Mouse (Mus musculus) midbrain, embryonic 12.5 days (tissue): Measurements from ENCODE around the gene Svbp. TPM values are rescaled to one million over a fixed set of nuclear protein-coding genes. Genes with fewer than 3 reads are reported as not detected.

Source experiments
- ATAC-seq: fragments of 200-750 bp; cut with Nextera tagmentation; 2 replicates; pipeline ENCODE4 v1.8.0; 2017; ENCODE audit warnings: low read depth, moderate TSS enrichment, moderate library complexity; ENCODE audit not compliant: low FRiP score
- H3K27ac ChIP-seq: fragments of 300-500 bp; sonication (generic); replicated peaks from 2 replicates; pipeline ENCODE4 v1.5.1; 2016; ENCODE audit warnings: mild to moderate bottlenecking
- H3K27me3 ChIP-seq: fragments of 300-500 bp; sonication (generic); 2 replicates; pipeline ENCODE4 v1.6.1; 2016; ENCODE audit warnings: mild to moderate bottlenecking
- H3K36me3 ChIP-seq: fragments of 300-500 bp; sonication (generic); 2 replicates; pipeline ENCODE4 v1.6.1; 2016
- H3K4me1 ChIP-seq: fragments of 300-500 bp; sonication (generic); 2 replicates; pipeline ENCODE4 v1.6.1; 2016
- H3K4me2 ChIP-seq: fragments of 300-500 bp; sonication (generic); replicated peaks from 2 replicates; pipeline ENCODE4 v1.6.1; 2016; ENCODE audit warnings: mild to moderate bottlenecking, moderate library complexity
- H3K4me3 ChIP-seq: fragments of 300-500 bp; sonication (generic); 2 replicates; pipeline ENCODE4 v1.5.1; 2016; ENCODE audit warnings: mild to moderate bottlenecking
- H3K9ac ChIP-seq: fragments of 300-500 bp; sonication (generic); replicated peaks from 2 replicates; pipeline ENCODE4 v1.6.1; 2016; ENCODE audit warnings: mild to moderate bottlenecking, moderate library complexity
- H3K9me3 ChIP-seq: fragments of 300-500 bp; sonication (generic); 2 replicates; pipeline ENCODE4 v1.6.1; 2016; ENCODE audit warnings: mild to moderate bottlenecking
- WGBS: fragments of 180-500 bp; shearing (Covaris S2); methylation state at CpG from one replicate; pipeline ENCODE4 v1.1.7; 2016; 5-methylcytosine and 5-hydroxymethylcytosine counted together
- polyA plus RNA-seq: library from polyadenylated mRNA; unstranded; fragments of >200 nt; fragmentation: Nextera tagmentation; extraction: Ambion mirVana; gene quantifications from 2 replicates; pipeline ENCODE4 v1.2.1, GENCODE M21; 2016

The Svbp gene
- polyA plus RNA-seq, 1 experiment from 2014 or later, result 190 TPM

DNA sequence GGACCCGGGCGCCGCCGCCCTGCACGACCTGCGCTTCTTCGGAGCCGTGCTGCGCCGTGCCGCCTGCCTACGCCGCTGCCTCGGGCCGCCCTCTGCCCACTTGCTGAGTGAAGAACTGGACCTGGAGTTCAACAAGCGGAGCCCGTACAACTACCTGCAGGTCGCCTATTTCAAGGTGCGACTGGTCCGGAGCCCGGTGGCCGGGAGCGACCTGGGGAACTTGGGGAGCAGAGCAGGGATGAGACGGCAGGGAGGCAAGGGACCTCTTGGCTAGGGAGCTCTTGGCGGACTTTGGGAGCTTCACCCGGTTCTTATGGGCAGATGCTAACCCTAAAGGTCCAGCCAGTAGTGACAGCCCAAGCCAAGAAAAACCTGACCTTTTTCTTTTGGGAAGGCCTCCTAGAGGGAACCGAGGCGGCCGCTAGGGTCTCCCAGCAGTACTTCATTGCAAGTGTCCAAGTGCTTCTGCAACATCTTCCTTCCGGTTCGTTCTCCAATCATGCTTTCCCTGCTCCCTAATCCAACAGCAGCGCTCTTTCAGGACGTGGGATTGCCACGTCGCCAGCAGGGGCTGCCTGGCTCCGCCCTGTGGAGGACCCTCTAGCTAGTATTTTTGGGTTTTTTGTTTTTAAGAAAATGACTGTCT, 38.3 kb downstream of the Svbp start:
- ATAC-seq, result peak; percentile 13; the same call in 1 of the 2 replicates
- H3K4me2 ChIP-seq, result peak overlapping the region; percentile 87
- H3K4me3 ChIP-seq, result peak overlapping the region; percentile 81
- H3K36me3 ChIP-seq, result peaks cover 2% of the 10 kb centered on the region
- H3K9me3 ChIP-seq, result no peaks in the 10 kb centered on the region
- H3K4me1 ChIP-seq, result peaks cover 16% of the 10 kb centered on the region
- peak overlapping the region; percentile 21; the same call in 1 of the 2 replicates for H3K27ac ChIP-seq
- under 1% methylated on average over 36 of the region's 36 CpGs for WGBS
- H3K27me3 ChIP-seq, result no peaks in the 10 kb centered on the region
- H3K9ac ChIP-seq, result peak overlapping the region; percentile 73

DNA sequence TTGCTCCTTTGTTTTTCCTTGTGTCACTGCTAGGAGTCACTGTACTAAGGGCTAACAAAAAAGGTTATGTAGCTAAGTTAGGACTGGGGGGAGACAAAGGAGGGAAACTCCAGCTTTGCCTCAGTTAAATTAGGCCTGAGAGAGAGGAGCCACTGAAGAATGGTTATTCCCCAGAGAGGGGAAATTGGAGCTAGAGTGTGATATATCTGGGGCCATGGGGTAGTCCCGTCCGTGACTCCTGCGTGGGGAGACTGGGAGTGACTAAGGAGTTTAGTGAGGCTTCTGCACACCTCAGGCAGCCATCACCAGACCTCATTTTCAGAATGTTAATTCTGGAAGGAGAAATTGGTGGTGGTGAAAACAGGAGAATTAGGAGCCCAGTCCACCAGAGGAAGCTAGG, 39.2 kb downstream of the Svbp start:
- peak overlapping the region; percentile 81; the same call in 1 of the 2 replicates for H3K4me3 ChIP-seq
- no peaks in the 10 kb centered on the region for H3K27me3 ChIP-seq
- H3K9ac ChIP-seq, result no peak overlapping the region
- no peak for ATAC-seq
- peaks cover 17% of the 10 kb centered on the region for H3K4me1 ChIP-seq
- WGBS, result 83% methylated on average over 3 of the region's 3 CpGs
- no peaks in the 10 kb centered on the region for H3K36me3 ChIP-seq
- H3K9me3 ChIP-seq, result no peaks in the 10 kb centered on the region
- H3K27ac ChIP-seq, result no peak overlapping the region
- peak overlapping the region; percentile 87 for H3K4me2 ChIP-seq

DNA sequence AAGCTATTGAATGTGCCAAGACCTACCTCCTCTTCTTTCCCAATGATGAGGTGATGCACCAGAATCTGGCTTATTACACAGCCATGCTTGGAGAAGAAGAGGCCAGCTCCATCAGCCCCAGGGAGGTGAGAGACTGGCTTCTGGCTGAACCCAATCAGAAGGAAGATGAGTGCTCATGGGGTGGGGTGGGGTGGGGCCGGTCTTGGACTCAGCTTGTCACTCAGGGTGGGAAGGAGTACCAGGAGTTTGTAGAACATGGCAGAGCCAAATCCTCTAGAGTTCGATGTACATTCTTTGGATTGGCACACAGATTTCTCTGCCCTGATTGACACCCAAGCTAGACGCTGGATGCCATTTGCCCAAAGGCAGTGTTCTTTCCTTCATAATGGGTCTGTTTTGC, 43.6 kb downstream of the Svbp start:
- no peak for ATAC-seq
- no peak overlapping the region for H3K9ac ChIP-seq
- H3K36me3 ChIP-seq, result peaks cover 24% of the 10 kb centered on the region
- no peak overlapping the region for H3K4me3 ChIP-seq
- H3K27me3 ChIP-seq, result no peaks in the 10 kb centered on the region
- H3K4me2 ChIP-seq, result no peak overlapping the region
- H3K27ac ChIP-seq, result no peak overlapping the region
- no peaks in the 10 kb centered on the region for H3K9me3 ChIP-seq
- H3K4me1 ChIP-seq, result 0 out of 2 replicates have a peak, but pooled peaks cover 10% of the 10 kb centered on the region
- WGBS, result 82% methylated on average over 3 of the region's 3 CpGs

DNA sequence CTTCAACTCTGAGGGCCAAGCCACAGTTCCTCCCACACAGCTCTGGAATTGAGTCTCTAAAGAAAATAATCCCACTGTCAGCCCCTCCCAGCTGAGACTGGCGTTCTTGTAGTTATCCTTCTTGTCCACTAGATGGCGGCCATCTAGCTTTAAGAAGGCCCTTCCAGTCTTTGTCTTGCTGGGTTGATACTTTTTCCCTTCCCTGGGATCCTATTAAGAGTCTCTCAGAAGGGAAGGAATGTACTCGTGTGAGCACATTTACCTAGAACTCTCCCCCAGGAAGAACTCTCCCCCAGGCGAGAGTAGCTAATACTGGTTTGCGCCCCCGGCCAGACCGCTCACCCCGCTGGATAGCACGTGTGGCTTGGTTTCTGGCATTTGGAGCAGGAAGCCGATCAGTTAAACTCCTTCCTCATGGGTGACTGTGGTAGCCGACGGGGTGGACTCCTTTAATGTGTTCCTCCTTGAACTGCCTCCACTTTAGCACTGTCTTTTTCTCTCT, 44.1 kb downstream of the Svbp start:
- H3K4me2 ChIP-seq, result no peak overlapping the region
- H3K27ac ChIP-seq, result peak overlapping the region; percentile 63

DNA sequence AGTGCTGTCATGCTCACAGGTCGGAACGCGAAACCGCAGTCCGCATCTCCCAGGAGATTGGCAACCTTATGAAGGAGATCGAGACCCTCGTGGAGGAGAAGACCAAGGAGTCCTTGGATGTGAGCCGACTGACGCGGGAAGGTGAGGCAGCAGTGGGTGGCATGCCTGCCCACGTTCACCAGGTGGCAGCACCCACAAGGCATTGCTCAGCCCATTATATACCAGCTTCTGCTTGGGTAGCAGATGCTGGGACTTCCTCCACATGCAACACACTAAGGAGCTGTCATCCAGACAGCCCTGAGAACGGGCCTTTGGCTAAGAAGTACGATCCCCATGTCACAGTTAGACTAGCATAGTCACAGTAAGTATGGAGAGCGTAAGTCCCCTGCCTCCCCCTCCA, 46.6 kb downstream of the Svbp start:
- Histone ChIP-seq H3K9ac (no peak overlapping the region), H3K4me3 (no peak overlapping the region), H3K36me3 (peaks cover 41% of the 10 kb centered on the region), H3K9me3 (no peaks in the 10 kb centered on the region), H3K27me3 (no peaks in the 10 kb centered on the region), H3K4me2 (no peak overlapping the region), H3K27ac (no peak overlapping the region), H3K4me1 (0 out of 2 replicates have a peak, but pooled peaks cover 3% of the 10 kb centered on the region)
- no peak for ATAC-seq
- WGBS, result 92% methylated on average over 14 of the region's 14 CpGs

More for the DNA sequence above, 44.1 kb downstream of the Svbp start:
- no peaks in the 10 kb centered on the region for H3K27me3 ChIP-seq
- peaks cover 29% of the 10 kb centered on the region for H3K36me3 ChIP-seq
- H3K9ac ChIP-seq, result 0 out of 2 replicates have a peak overlapping the region, but pooled peaks have one; percentile 28
- H3K9me3 ChIP-seq, result no peaks in the 10 kb centered on the region
- H3K4me3 ChIP-seq, result no peak overlapping the region
- H3K4me1 ChIP-seq, result 0 out of 2 replicates have a peak, but pooled peaks cover 6% of the 10 kb centered on the region
- WGBS, result 45% methylated on average over 12 of the region's 12 CpGs
- ATAC-seq, result peak; percentile 67

DNA sequence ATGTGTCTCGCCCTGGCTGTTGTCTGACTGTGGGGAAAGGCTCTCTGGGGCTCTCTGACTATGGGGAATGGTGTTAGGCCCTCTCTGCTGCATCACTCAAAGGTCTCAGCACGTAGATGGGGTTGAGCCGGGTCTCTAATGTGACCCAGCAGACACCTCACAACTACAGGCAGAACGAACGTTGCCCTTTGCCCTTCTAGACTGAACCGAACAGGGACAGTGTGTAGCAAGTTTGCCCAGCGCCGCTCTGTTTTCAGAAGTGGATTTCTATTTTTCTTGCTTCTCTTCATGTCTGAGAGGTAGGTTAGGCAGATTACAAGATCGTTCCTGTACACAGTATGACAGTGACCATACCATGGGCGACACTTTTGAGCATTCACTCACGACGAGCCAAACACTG, 47.5 kb downstream of the Svbp start:
- WGBS, result 94% methylated on average over 12 of the region's 12 CpGs
- Histone ChIP-seq H3K4me1 (peaks cover 10% of the 10 kb centered on the region; the same call in 1 of the 2 replicates), H3K27me3 (no peaks in the 10 kb centered on the region), H3K9me3 (no peaks in the 10 kb centered on the region), H3K9ac (no peak overlapping the region), H3K36me3 (peaks cover 41% of the 10 kb centered on the region), H3K27ac (no peak overlapping the region), H3K4me3 (no peak overlapping the region), H3K4me2 (no peak overlapping the region)
- no peak for ATAC-seq

DNA sequence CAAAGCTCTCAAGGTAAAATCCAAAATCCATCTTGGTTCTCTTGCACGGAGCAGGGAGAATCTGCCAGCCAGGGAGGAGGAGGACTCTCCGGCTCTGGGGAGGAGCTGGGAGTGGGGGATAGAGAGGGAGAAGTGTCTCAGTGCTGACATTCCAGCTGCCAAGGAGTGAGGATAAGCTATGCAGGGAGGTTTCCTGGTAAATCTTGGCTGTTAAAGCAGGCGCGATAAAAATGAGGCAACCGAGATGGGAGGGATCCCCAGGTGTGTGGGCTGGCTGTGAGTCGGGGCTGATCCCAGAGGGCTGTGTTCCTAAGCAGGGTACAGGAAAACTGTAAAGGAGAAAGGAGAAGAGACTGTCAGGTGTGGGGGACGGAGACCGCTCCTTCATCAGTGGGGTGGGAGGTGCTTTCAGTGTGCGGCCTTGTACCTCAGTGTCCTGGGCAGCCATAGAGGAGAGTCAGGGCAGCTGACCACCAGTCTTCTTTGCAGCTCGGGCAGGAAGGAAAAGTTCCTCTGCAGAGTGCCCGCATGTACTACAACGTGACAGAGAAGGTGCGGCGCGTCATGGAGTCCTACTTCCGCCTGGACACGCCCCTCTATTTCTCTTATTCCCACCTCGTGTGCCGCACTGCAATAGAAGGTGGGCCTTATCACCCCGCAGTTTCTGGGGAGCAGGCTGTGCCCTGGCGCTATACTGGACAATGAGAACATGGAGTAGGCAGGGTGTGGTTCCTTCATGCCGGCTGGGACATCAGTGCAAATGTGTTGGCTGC, 49.5 kb downstream of the Svbp start:
- ATAC-seq, result no peak
- no peaks in the 10 kb centered on the region for H3K9me3 ChIP-seq
- peaks cover 12% of the 10 kb centered on the region for H3K4me1 ChIP-seq
- H3K9ac ChIP-seq, result no peak overlapping the region
- H3K27me3 ChIP-seq, result no peaks in the 10 kb centered on the region
- no peak overlapping the region for H3K4me3 ChIP-seq
- no peak overlapping the region for H3K27ac ChIP-seq
- H3K36me3 ChIP-seq, result peaks cover 41% of the 10 kb centered on the region
- WGBS, result 82% methylated on average over 22 of the region's 22 CpGs
- H3K4me2 ChIP-seq, result no peak overlapping the region

DNA sequence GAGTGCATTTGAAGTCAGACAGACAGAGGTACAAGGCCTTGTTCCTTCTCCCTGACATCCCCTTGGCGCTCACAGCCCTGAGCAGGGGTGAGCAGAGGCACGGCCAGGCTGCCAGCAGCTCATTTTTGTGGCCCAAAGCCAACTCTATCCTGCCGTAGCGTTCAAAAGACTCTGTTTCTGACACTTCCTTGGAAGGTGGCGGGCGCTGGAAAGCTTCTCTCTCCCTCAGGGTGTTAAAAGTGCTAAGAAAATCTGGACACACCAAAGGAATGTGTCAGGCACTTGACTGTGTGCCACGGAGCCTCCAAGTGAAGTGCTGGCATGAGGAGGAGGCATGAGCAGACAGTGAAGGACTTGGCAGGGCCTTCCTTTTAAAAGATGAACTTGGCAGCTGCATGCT, 50.5 kb downstream of the Svbp start:
- H3K36me3 ChIP-seq, result peaks cover 41% of the 10 kb centered on the region
- H3K4me2 ChIP-seq, result no peak overlapping the region
- H3K4me1 ChIP-seq, result peaks cover 12% of the 10 kb centered on the region
- H3K9me3 ChIP-seq, result no peaks in the 10 kb centered on the region
- WGBS, result 77% methylated on average over 7 of the region's 7 CpGs
- no peak for ATAC-seq
- H3K27ac ChIP-seq, result no peak overlapping the region
- no peak overlapping the region for H3K9ac ChIP-seq
- no peaks in the 10 kb centered on the region for H3K27me3 ChIP-seq
- no peak overlapping the region for H3K4me3 ChIP-seq

DNA sequence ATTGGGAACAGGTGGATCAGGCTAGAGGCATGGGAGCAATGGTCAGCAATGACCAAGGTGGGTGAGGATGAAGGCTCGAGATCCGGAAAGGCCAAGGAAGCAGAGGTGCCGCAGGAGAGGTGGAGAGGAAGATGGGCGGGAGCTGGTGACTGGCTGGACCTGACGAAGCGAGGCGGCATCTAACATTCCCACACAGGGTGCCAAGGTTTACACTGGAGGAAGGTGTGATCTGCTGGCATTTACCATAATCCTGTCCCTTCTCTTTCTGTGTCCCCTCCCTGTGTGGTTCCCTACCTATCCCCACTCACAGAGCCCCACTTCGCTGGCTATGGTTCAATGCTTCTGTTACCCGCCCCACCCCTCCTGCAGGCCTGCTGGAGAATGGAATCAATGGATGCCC, 50.9 kb downstream of the Svbp start:
- 76% methylated on average over 9 of the region's 9 CpGs for WGBS
- no peak overlapping the region for H3K27ac ChIP-seq

DNA sequence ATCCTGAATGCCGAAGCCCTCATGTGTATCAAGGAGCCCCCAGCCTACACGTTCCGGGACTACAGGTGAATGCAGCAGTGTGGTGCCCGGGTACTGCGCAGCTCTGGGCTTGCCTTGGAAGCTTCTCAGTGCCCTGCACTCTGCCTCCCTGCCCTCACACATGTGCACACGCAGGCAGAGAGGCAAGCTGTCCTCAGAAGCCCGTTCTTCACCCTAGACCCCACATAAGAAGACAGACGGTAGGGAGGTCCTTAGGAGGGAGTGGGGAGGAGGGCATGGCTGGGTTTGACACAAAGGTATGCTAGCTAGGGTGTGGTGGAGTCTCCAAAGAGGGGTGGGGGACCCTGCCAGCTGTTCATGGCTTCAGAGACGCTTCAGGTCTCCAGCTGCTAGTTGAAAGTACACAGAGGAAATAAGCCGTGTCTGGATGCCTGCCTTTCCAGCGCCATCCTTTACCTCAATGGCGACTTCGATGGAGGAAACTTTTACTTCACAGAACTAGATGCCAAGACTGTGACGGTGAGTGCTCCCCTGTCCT, 51.7 kb downstream of the Svbp start:
- H3K4me1 ChIP-seq, result peaks cover 12% of the 10 kb centered on the region
- H3K27ac ChIP-seq, result no peak overlapping the region
- H3K9me3 ChIP-seq, result no peaks in the 10 kb centered on the region
- H3K9ac ChIP-seq, result no peak overlapping the region
- no peak overlapping the region for H3K4me2 ChIP-seq
- no peak overlapping the region for H3K4me3 ChIP-seq
- ATAC-seq, result no peak
- H3K36me3 ChIP-seq, result peaks cover 34% of the 10 kb centered on the region
- 77% methylated on average over 14 of the region's 14 CpGs for WGBS
- H3K27me3 ChIP-seq, result no peaks in the 10 kb centered on the region

More for the DNA sequence above, 50.9 kb downstream of the Svbp start:
- H3K9ac ChIP-seq, result no peak overlapping the region
- ATAC-seq, result no peak
- no peaks in the 10 kb centered on the region for H3K9me3 ChIP-seq
- no peak overlapping the region for H3K4me3 ChIP-seq
- H3K4me2 ChIP-seq, result no peak overlapping the region
- H3K36me3 ChIP-seq, result peaks cover 41% of the 10 kb centered on the region
- H3K4me1 ChIP-seq, result peaks cover 12% of the 10 kb centered on the region
- H3K27me3 ChIP-seq, result no peaks in the 10 kb centered on the region

DNA sequence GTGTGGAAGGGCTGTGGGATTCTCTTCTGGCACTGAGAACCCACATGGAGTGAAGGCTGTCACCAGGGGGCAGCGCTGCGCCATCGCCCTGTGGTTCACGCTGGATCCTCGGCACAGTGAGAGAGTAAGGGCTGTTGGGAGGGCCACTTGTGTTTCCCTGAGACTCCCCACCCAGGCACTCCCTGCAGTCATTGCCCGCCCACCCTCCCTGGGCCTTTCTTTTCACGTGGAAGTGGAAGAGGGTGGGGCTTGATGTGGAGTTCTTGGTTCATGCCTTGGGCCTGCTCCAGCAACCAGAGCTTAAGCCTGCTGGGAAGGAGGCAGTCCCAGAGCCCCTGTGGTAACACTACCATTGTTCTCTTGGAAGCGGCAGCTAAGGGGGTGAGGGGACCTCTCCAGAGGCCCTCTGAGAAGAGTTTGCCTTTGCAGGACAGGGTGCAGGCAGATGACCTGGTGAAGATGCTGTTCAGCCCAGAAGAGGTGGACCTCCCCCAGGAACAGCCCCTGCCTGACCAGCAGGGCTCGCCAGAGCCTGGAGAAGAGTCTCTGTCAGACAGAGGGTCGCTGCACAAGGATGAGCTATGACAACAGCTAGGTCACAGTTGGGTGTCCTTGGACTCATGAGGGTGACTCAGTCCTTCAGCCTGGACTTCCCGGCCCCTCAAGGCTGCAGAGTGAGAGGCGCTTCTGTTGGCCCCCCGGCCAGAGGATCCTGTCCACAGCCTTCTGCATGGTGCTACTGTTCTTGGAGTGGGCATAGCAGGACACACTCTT, 52.5 kb downstream of the Svbp start:
- Histone ChIP-seq H3K36me3 (peaks cover 25% of the 10 kb centered on the region), H3K4me3 (no peak overlapping the region), H3K27ac (peak overlapping the region; percentile 54), H3K4me2 (peak overlapping the region; percentile 2; the same call in 1 of the 2 replicates), H3K9ac (0 out of 2 replicates have a peak overlapping the region, but pooled peaks have one; percentile 25), H3K9me3 (no peaks in the 10 kb centered on the region), H3K27me3 (no peaks in the 10 kb centered on the region), H3K4me1 (peaks cover 12% of the 10 kb centered on the region)
- 26% methylated on average over 13 of the region's 13 CpGs for WGBS
- ATAC-seq, result peak; percentile 76
